Comparison of ENCODE assay signal across 19 mouse cellular contexts in genomic region chr17:49262394-49262793, GRCm38 (mm10).
DNase-seq lines count a peak whose midpoint lies in the region; ATAC-seq and TF ChIP-seq lines count a peak whose summit lies in the region.
"Had no signal": no experiment of that assay in that cellular context is flagged by ENCODE, and none has a peak within 500 bp of the region (broad histone marks: within the 10 kb centered on the region; RNA-seq: fewer than 3 reads in every experiment).

No protein-coding gene starts in this region.

- intact Hi-C loops in left cerebral cortex, adult 2 months (cut with DNase I): no loop called here

- no peak overlapping the region for H3K4me2 ChIP-seq in forebrain, embryonic 12.5 days
- H3K4me2 ChIP-seq in forebrain, postnatal 0 days (ENCODE audit: low read depth): no peak overlapping the region
- no peak overlapping the region for H3K4me2 ChIP-seq in midbrain, embryonic 16.5 days (ENCODE audit: low read length)
- H3K4me2 ChIP-seq in forebrain, embryonic 15.5 days (replicated peaks): no peak overlapping the region
- H3K4me2 ChIP-seq: embryonic facial prominence, embryonic 13.5 days; heart, embryonic 11.5 days; heart, embryonic 15.5 days had no signal

- H3K27ac ChIP-seq in forebrain, embryonic 12.5 days: no peak overlapping the region
- no peak overlapping the region for H3K27ac ChIP-seq in forebrain, postnatal 0 days (ENCODE audit: low read depth, low read length)
- H3K27ac ChIP-seq in midbrain, embryonic 16.5 days (ENCODE audit: low read length): no peak overlapping the region
- no peak overlapping the region for H3K27ac ChIP-seq in midbrain, embryonic 10.5 days (replicated peaks)
- H3K27ac ChIP-seq in forebrain, embryonic 15.5 days (replicated peaks): no peak overlapping the region
- no peak overlapping the region for H3K27ac ChIP-seq in left cerebral cortex, adult 2 months
- H3K27ac ChIP-seq: embryonic facial prominence, embryonic 13.5 days; heart, adult 2 months; heart, embryonic 15.5 days had no signal

- no peaks in the 10 kb centered on the region for H3K4me1 ChIP-seq in forebrain, embryonic 12.5 days
- H3K4me1 ChIP-seq in forebrain, postnatal 0 days (ENCODE audit: insufficient read depth): no peaks in the 10 kb centered on the region
- H3K4me1 ChIP-seq in midbrain, embryonic 16.5 days (ENCODE audit: control insufficient read depth, insufficient read depth, low read length): no peaks in the 10 kb centered on the region
- H3K4me1 ChIP-seq in midbrain, embryonic 10.5 days: no peaks in the 10 kb centered on the region
- H3K4me1 ChIP-seq in forebrain, embryonic 15.5 days: 0 out of 2 replicates have a peak, but pooled peaks cover 3% of the 10 kb centered on the region
- H3K4me1 ChIP-seq: embryonic facial prominence, embryonic 13.5 days; heart, embryonic 15.5 days had no signal

- H3K4me3 ChIP-seq in forebrain, embryonic 12.5 days (replicated peaks): no peak overlapping the region
- no peak overlapping the region for H3K4me3 ChIP-seq in forebrain, postnatal 0 days (ENCODE audit: low read depth, low read length)
- no peak overlapping the region for H3K4me3 ChIP-seq in midbrain, embryonic 16.5 days (ENCODE audit: low read depth, low read length)
- H3K4me3 ChIP-seq in midbrain, embryonic 10.5 days: no peak overlapping the region
- no peak overlapping the region for H3K4me3 ChIP-seq in forebrain, embryonic 15.5 days
- no peak overlapping the region for H3K4me3 ChIP-seq in left cerebral cortex, adult 2 months
- H3K4me3 ChIP-seq: embryonic facial prominence, embryonic 13.5 days; heart, adult 2 months; heart, embryonic 15.5 days had no signal

- no peak for DNase-seq in forebrain, postnatal 0 days
- no peak for DNase-seq in midbrain, embryonic 10.5 days (ENCODE audit: low spot score)
- DNase-seq in left cerebral cortex, adult 2 months (ENCODE audit: extremely low spot score in 1 of 2, low spot score in 2 of 2): no peak
- no peak for DNase-seq in gastrocnemius, postnatal 25 days
- DNase-seq: adrenal gland, postnatal 14 days; cerebellum, adult 18-20 months; cerebellum, adult 9-11 months; cerebellum, postnatal 36 days; gastrocnemius, postnatal 10 days; heart, adult 2 months; heart, postnatal 14 days had no signal

- H3K36me3 ChIP-seq in forebrain, embryonic 12.5 days (replicated peaks): no peaks in the 10 kb centered on the region
- no peaks in the 10 kb centered on the region for H3K36me3 ChIP-seq in forebrain, postnatal 0 days (ENCODE audit: insufficient read depth)
- H3K36me3 ChIP-seq in midbrain, embryonic 16.5 days (ENCODE audit: control insufficient read depth, insufficient read depth, low read length): no peaks in the 10 kb centered on the region
- H3K36me3 ChIP-seq in midbrain, embryonic 10.5 days: no peaks in the 10 kb centered on the region
- no peaks in the 10 kb centered on the region for H3K36me3 ChIP-seq in forebrain, embryonic 15.5 days
- H3K36me3 ChIP-seq: embryonic facial prominence, embryonic 13.5 days; heart, embryonic 15.5 days had no signal

- H3K9me3 ChIP-seq in forebrain, embryonic 12.5 days: no peaks in the 10 kb centered on the region
- H3K9me3 ChIP-seq in forebrain, postnatal 0 days (ENCODE audit: low read length): no peaks in the 10 kb centered on the region
- no peaks in the 10 kb centered on the region for H3K9me3 ChIP-seq in midbrain, embryonic 16.5 days (replicated peaks; ENCODE audit: control insufficient read depth, low read length, poor library complexity, severe bottlenecking)
- H3K9me3 ChIP-seq in midbrain, embryonic 10.5 days (replicated peaks): no peaks in the 10 kb centered on the region
- H3K9me3 ChIP-seq in forebrain, embryonic 15.5 days: no peaks in the 10 kb centered on the region
- H3K9me3 ChIP-seq: embryonic facial prominence, embryonic 13.5 days; heart, embryonic 15.5 days had no signal

- peaks cover 5% of the 10 kb centered on the region; the same call in 1 of the 2 replicates for H3K27me3 ChIP-seq in forebrain, embryonic 12.5 days
- no peaks in the 10 kb centered on the region for H3K27me3 ChIP-seq in forebrain, postnatal 0 days (ENCODE audit: insufficient read depth, low read length)
- no peaks in the 10 kb centered on the region for H3K27me3 ChIP-seq in midbrain, embryonic 16.5 days (ENCODE audit: control insufficient read depth, insufficient read depth, low read depth, low read length)
- H3K27me3 ChIP-seq in midbrain, embryonic 10.5 days (ENCODE audit: low read depth, poor library complexity, severe bottlenecking): no peaks in the 10 kb centered on the region
- no peaks in the 10 kb centered on the region for H3K27me3 ChIP-seq in forebrain, embryonic 15.5 days
- H3K27me3 ChIP-seq: embryonic facial prominence, embryonic 13.5 days; heart, embryonic 15.5 days had no signal

- WGBS in forebrain, embryonic 12.5 days: 19% methylated on average over 4 of the region's 4 CpGs
- WGBS in forebrain, postnatal 0 days: 17% methylated on average over 4 of the region's 4 CpGs
- 52% methylated on average over 4 of the region's 4 CpGs for WGBS in midbrain, embryonic 16.5 days
- 75% methylated on average over 4 of the region's 4 CpGs for WGBS in midbrain, embryonic 10.5 days
- WGBS in forebrain, embryonic 15.5 days: 12% methylated on average over 4 of the region's 4 CpGs

- ATAC-seq in forebrain, embryonic 12.5 days (ENCODE audit: low FRiP score): peak; percentile 55; the same call in 1 of the 2 replicates
- ATAC-seq in forebrain, postnatal 0 days: no peak
- peak; percentile 58; the same call in 1 of the 2 replicates for ATAC-seq in midbrain, embryonic 16.5 days
- peak; percentile 58 for ATAC-seq in forebrain, embryonic 15.5 days (replicated peaks)
- ATAC-seq: activated CD4-positive, CD25-positive, alpha-beta regulatory T cell, adult 4 months; intestine, embryonic 16.5 days had no signal

- no peak for TF ChIP-seq CTCF in forebrain, postnatal 0 days (IDR thresholded peaks at IDR 0.05; ENCODE audit: low read depth)
- TF ChIP-seq CTCF in left cerebral cortex, adult 2 months (IDR thresholded peaks at IDR 0.05): no peak

- H3K9ac ChIP-seq in forebrain, embryonic 12.5 days: no peak overlapping the region
- no peak overlapping the region for H3K9ac ChIP-seq in forebrain, postnatal 0 days
- no peak overlapping the region for H3K9ac ChIP-seq in midbrain, embryonic 16.5 days (ENCODE audit: low read depth, low read length)
- H3K9ac ChIP-seq in forebrain, embryonic 15.5 days (replicated peaks): no peak overlapping the region
- H3K9ac ChIP-seq: embryonic facial prominence, embryonic 13.5 days; heart, embryonic 15.5 days had no signal
